Mouse (Mus musculus) MN1 (cell line): ENCODE results near the gene Il17ra.
A peak's percentile ranks its signal among the peaks of the same experiment; 100 is the strongest.

Experiments
- DNase-seq: peaks from one replicate; pipeline ENCODE4 v3.0.0-alpha.2; 2016; ENCODE audit warnings: low spot score

Il17ra gene

GRCm38 (mm10) chr6:120509975-120510374 lies 46.9 kb downstream of the Il17ra start:
- no peak for DNase-seq

GRCm38 (mm10) chr6:120510425-120510824 lies 47.4 kb downstream of the Il17ra start:
- DNase-seq, result no peak

GRCm38 (mm10) chr6:120511212-120511611 lies 48.2 kb downstream of the Il17ra start:
- no peak for DNase-seq

GRCm38 (mm10) chr6:120516422-120516821 lies 53.4 kb downstream of the Il17ra start:
- no peak for DNase-seq

GRCm38 (mm10) chr6:120516879-120517278 lies 53.8 kb downstream of the Il17ra start:
- DNase-seq, result no peak

GRCm38 (mm10) chr6:120517311-120517710 lies 54.3 kb downstream of the Il17ra start:
- no peak for DNase-seq

- DNase-seq, result no peak
Measured at GRCm38 (mm10) chr6:120519647-120520046, 56.6 kb downstream of the Il17ra start.

GRCm38 (mm10) chr6:120524796-120525195 lies 61.7 kb downstream of the Il17ra start:
- DNase-seq, result no peak

- no peak for DNase-seq
Measured at GRCm38 (mm10) chr6:120529123-120529522, 66.1 kb downstream of the Il17ra start.

- DNase-seq, result peak; percentile 93
Measured at GRCm38 (mm10) chr6:120531020-120531965, 68.2 kb downstream of the Il17ra start, which contains the start of gene Hdhd5. TSS of gene Hdhd5 (minus strand) at chr6:120531319.

- no peak for DNase-seq
Measured at GRCm38 (mm10) chr6:120532594-120532993, 69.5 kb downstream of the Il17ra start.

GRCm38 (mm10) chr6:120536337-120536736 lies 73.3 kb downstream of the Il17ra start:
- DNase-seq, result no peak
